Mouse (Mus musculus) hindbrain, embryonic 11.5 days (tissue): ENCODE measurements at regions not wholly inside any gene's neighbourhood (a gene's known extent, or its start where the extent isn't known, plus 50 kb on each side); places are given as distances from the start of the nearest gene placed in this dataset.

Experiments
- ATAC-seq: fragments of 200-750 bp; cut with Nextera tagmentation; 2 replicates; pipeline ENCODE4 v1.8.0; 2017; ENCODE audit warnings: mild to moderate bottlenecking, moderate TSS enrichment, moderate library complexity; ENCODE audit not compliant: low FRiP score
- DNase-seq: peaks from one replicate; pipeline ENCODE4 v3.0.0-alpha.2; 2015; ENCODE audit warnings: low spot score
- H3K27ac ChIP-seq: fragments of 300-500 bp; sonication (generic); 2 replicates; pipeline ENCODE4 v1.5.1; 2014; ENCODE audit warnings: mild to moderate bottlenecking, low read depth, low read length
- H3K27me3 ChIP-seq: fragments of 300-500 bp; sonication (generic); 2 replicates; pipeline ENCODE4 v1.6.1; 2014; ENCODE audit warnings: mild to moderate bottlenecking, low read length, moderate library complexity, mixed read lengths; ENCODE audit not compliant: control insufficient read depth, insufficient read depth
- H3K36me3 ChIP-seq: fragments of 300-500 bp; sonication (generic); 2 replicates; pipeline ENCODE4 v1.6.1; 2014; ENCODE audit warnings: mild to moderate bottlenecking, low read length, moderate library complexity, mixed read lengths; ENCODE audit not compliant: control insufficient read depth, insufficient read depth
- H3K4me1 ChIP-seq: fragments of 300-500 bp; sonication (generic); replicated peaks from 2 replicates; pipeline ENCODE4 v1.6.1; 2014; ENCODE audit warnings: low read length, mixed read lengths; ENCODE audit not compliant: control insufficient read depth, insufficient read depth
- H3K4me2 ChIP-seq: fragments of 300-500 bp; sonication (generic); replicated peaks from 2 replicates; pipeline ENCODE4 v1.6.1; 2014; ENCODE audit warnings: mild to moderate bottlenecking, low read depth, low read length
- H3K4me3 ChIP-seq: fragments of 300-500 bp; sonication (generic); 2 replicates; pipeline ENCODE4 v1.5.1; 2014; ENCODE audit warnings: low read depth, low read length
- H3K9ac ChIP-seq: fragments of 300-500 bp; sonication (generic); 2 replicates; pipeline ENCODE4 v1.6.1; 2014; ENCODE audit warnings: low read depth, low read length
- H3K9me3 ChIP-seq: fragments of 300-500 bp; sonication (generic); 2 replicates; pipeline ENCODE4 v1.6.1; 2016; ENCODE audit warnings: low read length; ENCODE audit not compliant: control insufficient read depth
- WGBS: fragments of 180-500 bp; shearing (Covaris S2); extraction: QIAGEN DNeasy Blood & Tissue Kit; methylation state at CpG from one replicate; pipeline ENCODE4 v1.1.7; 2014; 5-methylcytosine and 5-hydroxymethylcytosine counted together

DNA sequence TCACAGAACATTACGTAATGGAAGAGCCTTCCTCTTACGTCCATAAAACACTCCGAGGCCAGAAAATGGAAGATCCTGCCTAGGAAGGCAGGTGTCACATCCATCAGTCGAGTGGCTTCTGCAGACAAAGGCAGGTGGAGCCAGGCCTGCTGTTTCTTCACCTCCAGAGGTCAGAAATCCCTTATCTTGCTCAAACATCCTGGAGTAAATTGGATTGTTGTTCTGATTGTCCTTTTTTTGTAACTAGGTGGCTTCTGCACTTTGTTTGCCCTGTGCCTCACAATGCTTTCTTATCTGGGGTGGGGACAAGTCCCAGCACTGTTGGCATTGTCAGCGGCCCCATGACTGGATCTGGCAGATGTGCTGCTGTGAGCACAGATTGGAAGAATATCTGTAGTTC lies 106.5 kb downstream of the Nptx2 start:
- DNase-seq (no peak), ATAC-seq (no peak)
- 68% methylated on average over 5 of the region's 5 CpGs for WGBS
- Histone ChIP-seq H3K36me3 (no peaks in the 10 kb centered on the region), H3K4me1 (no peaks in the 10 kb centered on the region), H3K4me3 (no peak overlapping the region), H3K9ac (no peak overlapping the region), H3K27me3 (no peaks in the 10 kb centered on the region), H3K4me2 (no peak overlapping the region), H3K27ac (no peak overlapping the region), H3K9me3 (no peaks in the 10 kb centered on the region)

GRCm38 (mm10) chr5:144662031-144662430 lies 99.6 kb downstream of the Tmem130 start:
- Histone ChIP-seq H3K27me3 (no peaks in the 10 kb centered on the region), H3K4me1 (no peaks in the 10 kb centered on the region), H3K4me2 (no peak overlapping the region), H3K27ac (no peak overlapping the region), H3K9ac (no peak overlapping the region), H3K9me3 (no peaks in the 10 kb centered on the region), H3K36me3 (no peaks in the 10 kb centered on the region), H3K4me3 (no peak overlapping the region)
- DNase-seq (no peak), ATAC-seq (no peak)
- WGBS: 78% methylated on average over 3 of the region's 3 CpGs

DNA sequence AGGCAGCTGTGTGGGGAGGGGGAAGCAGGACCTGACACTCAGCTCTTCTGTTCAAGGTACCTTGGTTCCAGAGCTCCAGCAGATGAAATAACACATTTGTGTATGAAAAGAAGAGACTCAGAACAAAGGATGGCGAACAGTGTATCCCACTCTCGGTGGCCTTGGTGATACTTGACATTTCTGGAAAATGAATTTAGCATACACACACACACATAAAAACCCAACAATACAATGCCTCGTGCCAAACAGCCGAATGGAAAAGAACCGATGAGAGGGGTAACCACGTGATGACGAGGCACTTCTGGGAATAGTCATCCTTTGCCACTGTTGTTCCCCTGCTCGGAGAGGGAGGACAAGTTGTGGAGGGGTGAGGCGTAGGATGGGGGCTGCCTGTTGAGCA lies 97.6 kb downstream of the Tmem130 start:
- no peak for DNase-seq
- H3K9me3 ChIP-seq: no peaks in the 10 kb centered on the region
- H3K27me3 ChIP-seq: no peaks in the 10 kb centered on the region
- no peak overlapping the region for H3K27ac ChIP-seq
- no peak overlapping the region for H3K4me2 ChIP-seq
- WGBS: 87% methylated on average over 9 of the region's 9 CpGs
- H3K4me1 ChIP-seq: no peaks in the 10 kb centered on the region
- H3K36me3 ChIP-seq: no peaks in the 10 kb centered on the region
- no peak for ATAC-seq
- H3K9ac ChIP-seq: no peak overlapping the region
- no peak overlapping the region for H3K4me3 ChIP-seq

DNA sequence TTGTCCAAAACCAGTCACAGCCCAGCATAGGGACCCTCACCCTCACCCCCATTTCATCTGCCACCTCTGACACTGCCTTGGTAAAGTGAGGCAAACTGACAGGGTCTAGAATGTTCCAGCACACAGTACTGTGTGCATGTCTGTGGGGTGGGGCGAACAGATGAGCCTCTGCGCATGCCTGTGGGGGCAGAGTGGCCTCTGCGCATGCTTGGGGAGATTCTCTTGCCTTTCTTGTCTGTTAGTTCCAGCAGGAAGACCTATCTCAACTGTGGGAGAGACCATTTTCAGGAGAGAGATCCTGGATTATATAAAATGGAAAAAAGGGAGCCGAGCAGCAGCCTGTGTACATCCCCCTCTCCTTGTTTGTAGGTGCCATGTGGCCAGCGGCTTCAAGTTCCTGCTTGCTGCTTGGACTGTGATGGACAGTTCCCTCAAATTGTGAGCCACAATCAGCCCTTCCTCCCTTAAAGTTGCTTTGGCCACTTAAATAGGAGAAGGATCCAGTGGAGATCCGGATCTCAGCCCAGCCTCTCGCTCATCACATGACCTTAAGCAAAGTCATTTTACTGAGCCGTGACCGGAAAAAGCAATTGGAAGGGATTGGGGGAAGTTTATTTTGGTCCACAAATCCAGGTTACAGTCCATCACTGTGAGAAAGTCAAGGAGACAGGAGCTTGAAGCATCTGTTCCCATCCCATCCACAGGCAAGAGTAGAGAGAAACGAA lies 96.9 kb downstream of the Tmem130 start:
- no peak for ATAC-seq
- Histone ChIP-seq H3K4me1 (no peaks in the 10 kb centered on the region), H3K36me3 (no peaks in the 10 kb centered on the region), H3K4me2 (no peak overlapping the region), H3K9ac (no peak overlapping the region), H3K27ac (no peak overlapping the region), H3K27me3 (no peaks in the 10 kb centered on the region), H3K4me3 (no peak overlapping the region), H3K9me3 (no peaks in the 10 kb centered on the region)
- DNase-seq: no peak
- WGBS: 91% methylated on average over 10 of the region's 10 CpGs

- no peaks in the 10 kb centered on the region for H3K27me3 ChIP-seq
- no peak overlapping the region for H3K27ac ChIP-seq
- no peaks in the 10 kb centered on the region for H3K36me3 ChIP-seq
- no peaks in the 10 kb centered on the region for H3K4me1 ChIP-seq
- no peak for DNase-seq
- no peak for ATAC-seq
- 80% methylated on average over 3 of the region's 3 CpGs for WGBS
- H3K4me2 ChIP-seq: no peak overlapping the region
- H3K9ac ChIP-seq: no peak overlapping the region
- H3K9me3 ChIP-seq: no peaks in the 10 kb centered on the region
- no peak overlapping the region for H3K4me3 ChIP-seq
Observed at GRCm38 (mm10) chr5:144668060-144668459, 93.6 kb downstream of the Tmem130 start.

DNA sequence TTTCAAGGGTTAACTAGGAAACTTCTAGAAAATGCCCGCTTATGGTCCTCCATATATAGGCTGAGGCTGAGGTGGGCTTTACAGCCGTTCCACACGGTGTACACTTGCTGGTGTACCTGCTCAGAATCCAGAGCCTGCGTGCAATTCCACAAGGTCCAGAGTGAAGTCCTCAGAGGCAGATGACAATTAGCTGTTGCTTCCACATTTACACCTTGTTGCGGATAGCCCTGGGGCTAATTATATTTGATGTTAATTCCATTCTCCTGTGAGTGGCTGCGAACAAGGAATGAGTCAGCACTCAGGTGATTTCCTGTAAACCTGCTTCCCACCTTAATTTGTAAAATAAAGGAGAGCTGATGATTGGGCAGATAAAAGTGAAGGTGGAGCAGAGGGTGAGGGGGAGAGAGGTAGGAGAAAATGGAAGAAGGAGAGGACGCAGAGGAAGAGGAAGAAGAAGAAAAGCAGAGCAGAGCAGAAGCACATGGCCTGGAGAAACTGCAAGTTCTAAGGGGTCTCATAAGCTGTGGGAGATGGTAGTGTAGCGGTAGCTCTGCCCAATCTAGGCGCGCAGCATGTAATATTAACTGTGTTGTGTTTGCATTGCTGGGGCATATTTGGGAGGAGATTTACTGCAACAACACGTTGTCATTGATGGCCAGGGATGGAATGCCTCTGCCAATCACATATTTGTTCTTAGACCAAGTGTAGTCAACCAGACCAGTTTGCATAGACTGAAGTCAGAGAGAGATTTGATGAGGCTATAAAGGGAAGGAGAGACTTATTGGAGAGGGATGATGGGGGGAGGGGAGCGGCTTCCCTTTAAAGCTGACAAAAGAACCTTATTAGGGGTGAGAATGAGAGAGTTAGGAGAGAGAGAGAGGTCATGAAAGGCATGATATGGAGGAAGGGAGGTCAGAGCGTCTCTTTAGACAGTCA lies 82.5 kb downstream of the Tmem130 start:
- no peaks in the 10 kb centered on the region for H3K9me3 ChIP-seq
- 92% methylated on average over 13 of the region's 13 CpGs for WGBS

DNA sequence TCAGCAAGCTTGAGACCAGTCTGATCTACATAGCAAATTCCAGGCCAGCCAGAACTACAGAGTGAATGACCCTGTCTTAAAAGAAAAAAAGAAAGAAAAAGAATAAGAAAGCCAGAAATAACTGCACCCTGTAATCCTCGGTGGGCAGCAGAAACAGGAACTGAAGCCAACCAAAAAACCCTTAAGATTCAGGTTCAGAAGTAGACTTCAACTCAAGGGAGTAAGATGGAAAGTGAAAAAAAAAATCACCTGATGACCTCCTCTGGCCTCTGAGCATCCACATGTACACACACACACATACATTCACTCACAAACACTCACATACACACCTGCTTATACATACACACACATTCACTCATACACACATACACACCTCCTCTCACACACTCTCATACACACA lies 77.4 kb downstream of the Tmem130 start:
- Histone ChIP-seq H3K27ac (no peak overlapping the region), H3K4me1 (no peaks in the 10 kb centered on the region), H3K4me2 (no peak overlapping the region), H3K4me3 (no peak overlapping the region), H3K36me3 (no peaks in the 10 kb centered on the region), H3K27me3 (no peaks in the 10 kb centered on the region), H3K9me3 (no peaks in the 10 kb centered on the region), H3K9ac (no peak overlapping the region)
- ATAC-seq (no peak), DNase-seq (no peak)
- WGBS: 78% methylated on average over 1 of the region's 1 CpGs

More for the DNA sequence above, 82.5 kb downstream of the Tmem130 start:
- Histone ChIP-seq H3K27me3 (no peaks in the 10 kb centered on the region), H3K4me1 (no peaks in the 10 kb centered on the region), H3K4me2 (no peak overlapping the region), H3K27ac (no peak overlapping the region), H3K36me3 (no peaks in the 10 kb centered on the region), H3K4me3 (no peak overlapping the region), H3K9ac (no peak overlapping the region)
- DNase-seq (no peak), ATAC-seq (no peak)
